Mouse (Mus musculus) ES-E14 (cell line): Measurements from ENCODE around the gene Bcl10.

Experiments
- CHD2 ChIP-seq: IDR thresholded peaks from 2 replicates; pipeline ENCODE4 v1.6.1; 2014; ENCODE audit warnings: mild to moderate bottlenecking, low read depth, low read length, inconsistent platforms
- MAFK ChIP-seq: IDR thresholded peaks from 2 replicates; pipeline ENCODE4 v1.6.1; 2014; ENCODE audit warnings: mild to moderate bottlenecking, low read depth, low read length, inconsistent platforms; ENCODE audit not compliant: insufficient read depth

GRCm38 (mm10) chr3:145885851-145886464 lies 36.6 kb upstream of the Bcl10 start:
- TF ChIP-seq MAFK = no peak
- TF ChIP-seq CHD2 = no peak
